Mouse (Mus musculus): ENCODE results near the gene Anxa2.

Anxa2 gene

GRCm38 (mm10) chr9:69511881-69512590 is 58.6 kb downstream of the Anxa2 start:
- DNase-seq (ENCODE audit: low spot score in 2 of 2) = no peak

GRCm38 (mm10) chr9:69512726-69513125 is 59.3 kb downstream of the Anxa2 start:
- no peak for DNase-seq (ENCODE audit: low spot score in 2 of 2)

DNA sequence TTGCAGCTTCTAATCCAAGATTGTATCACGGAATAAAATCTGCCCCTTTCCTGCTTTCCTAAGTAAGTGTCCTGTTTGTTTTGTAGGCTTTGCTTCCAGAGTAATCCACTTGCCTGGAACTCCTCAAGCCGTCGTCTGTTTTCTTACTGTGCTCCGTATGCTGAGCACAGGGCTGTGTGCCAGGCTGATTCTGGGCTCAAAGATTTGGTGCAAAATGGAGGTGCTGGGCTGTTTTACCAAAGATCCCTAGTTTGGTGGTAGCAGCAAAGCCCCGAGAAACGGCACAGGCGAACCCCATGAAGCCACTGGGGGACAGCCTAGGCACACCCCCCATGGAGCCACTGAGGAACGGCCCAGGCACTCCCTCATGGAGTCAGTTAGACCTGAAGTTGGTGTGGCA is 60.8 kb downstream of the Anxa2 start:
- no peak for DNase-seq (ENCODE audit: low spot score in 2 of 2)

GRCm38 (mm10) chr9:69515416-69515815 is 62.0 kb downstream of the Anxa2 start:
- DNase-seq (ENCODE audit: low spot score in 2 of 2) = no peak

- DNase-seq (ENCODE audit: low spot score in 2 of 2) = no peak
Observed at GRCm38 (mm10) chr9:69517387-69518035, 64.1 kb downstream of the Anxa2 start.

Measured in urinary bladder, postnatal 4 days (tissue).